Mouse (Mus musculus) layer of hippocampus, postnatal 25 days (tissue): Measurements from ENCODE around the gene Inhbb. TPM values are rescaled to one million over a fixed set of nuclear protein-coding genes. Genes with fewer than 3 reads are reported as not detected.

Experiments
- DNase-seq, 2 experiments: peaks; one replicate each; pipeline ENCODE4 v3.0.0; 2022; ENCODE audit warnings: mixed read lengths in 2 of 2, low spot score in 1 of 2; ENCODE audit errors: extremely low spot score in 1 of 2
- total RNA-seq, 2 experiments: library from RNA; stranded (reverse); gene quantifications; 2 replicates each; pipeline ENCODE4 v1.2.3; 2021

Gene Inhbb
- total RNA-seq, 2 experiments from 2014 or later: 8.6 to 8.7 TPM

GRCm38 (mm10) chr1:119420189-119420983 is 1.7 kb downstream of the Inhbb start:
- DNase-seq: no peak

GRCm38 (mm10) chr1:119419151-119420105 is 2.6 kb downstream of the Inhbb start:
- no peak for DNase-seq

- no peak for DNase-seq
Measured at GRCm38 (mm10) chr1:119417991-119418390, 4.1 kb downstream of the Inhbb start.

GRCm38 (mm10) chr1:119417542-119417941 is 4.5 kb downstream of the Inhbb start:
- no peak for DNase-seq

GRCm38 (mm10) chr1:119416610-119417009 is 5.4 kb downstream of the Inhbb start:
- no peak for DNase-seq

GRCm38 (mm10) chr1:119416177-119416576 is 5.9 kb downstream of the Inhbb start:
- DNase-seq: no peak

- no peak for DNase-seq
Measured at GRCm38 (mm10) chr1:119415151-119415550, 6.9 kb downstream of the Inhbb start.

- DNase-seq: no peak
Measured at GRCm38 (mm10) chr1:119410661-119411060, 11.4 kb downstream of the Inhbb start.

GRCm38 (mm10) chr1:119409599-119410168 is 12.4 kb downstream of the Inhbb start:
- no peak for DNase-seq

- no peak for DNase-seq
Measured at GRCm38 (mm10) chr1:119409106-119409505, 12.9 kb downstream of the Inhbb start.

- DNase-seq: no peak
Measured at GRCm38 (mm10) chr1:119407691-119408315, 14.2 kb downstream of the Inhbb start.

- no peak for DNase-seq
Measured at GRCm38 (mm10) chr1:119404798-119405197, 17.2 kb downstream of the Inhbb start.

- no peak for DNase-seq
Measured at GRCm38 (mm10) chr1:119404341-119404740, 17.7 kb downstream of the Inhbb start.

- no peak for DNase-seq
Measured at GRCm38 (mm10) chr1:119401249-119401648, 20.8 kb downstream of the Inhbb start.

- no peak for DNase-seq
Measured at GRCm38 (mm10) chr1:119398640-119399039, 23.4 kb downstream of the Inhbb start.

- no peak for DNase-seq
Measured at GRCm38 (mm10) chr1:119397839-119398238, 24.2 kb downstream of the Inhbb start.

- no peak for DNase-seq
Measured at GRCm38 (mm10) chr1:119391311-119391710, 30.7 kb downstream of the Inhbb start.

GRCm38 (mm10) chr1:119390676-119391075 is 31.4 kb downstream of the Inhbb start:
- no peak for DNase-seq

GRCm38 (mm10) chr1:119389771-119390500 is 32.1 kb downstream of the Inhbb start:
- no peak for DNase-seq
